Mouse (Mus musculus) right cerebral cortex, postnatal 4 days (tissue): ENCODE data around the gene Hoxc12.

Experiments
- DNase-seq: peaks from one replicate; pipeline ENCODE4 v3.0.0-alpha.2; 2022

Gene Hoxc12

DNA sequence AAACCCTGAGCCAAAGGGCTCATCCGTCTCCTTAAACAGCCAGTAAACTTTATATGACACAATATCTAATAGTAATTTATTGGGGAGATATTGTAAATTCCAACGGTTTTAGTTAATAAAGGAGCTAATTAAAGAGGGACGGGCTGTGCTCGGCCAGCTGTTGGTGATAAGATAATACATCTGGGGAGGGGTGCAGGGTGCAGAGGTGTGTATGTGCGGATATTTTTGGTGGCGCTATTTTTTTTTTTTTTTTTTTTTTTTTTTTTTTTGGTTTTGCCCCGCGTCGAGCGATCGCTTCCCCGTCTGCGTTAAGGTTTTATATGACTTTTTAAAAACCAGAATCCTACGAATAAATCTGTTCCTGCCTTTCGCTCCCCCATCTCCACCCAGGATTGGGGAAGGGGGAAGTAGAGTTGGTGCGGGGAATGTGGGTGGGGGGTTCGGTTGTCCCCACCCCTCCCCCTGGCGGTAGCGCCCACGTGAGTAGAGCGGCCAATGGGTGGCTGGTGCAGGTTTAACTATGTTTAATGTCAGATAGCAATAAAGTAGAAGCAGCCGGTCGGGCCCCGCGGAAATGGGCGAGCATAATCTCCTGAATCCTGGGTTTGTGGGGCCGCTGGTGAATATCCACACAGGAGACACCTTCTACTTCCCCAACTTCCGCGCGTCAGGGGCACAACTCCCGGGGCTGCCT is at the start of gene Hoxc12:
Gene Hoxc12, plus strand, starts transcription at position 479 of the 694 bp plus-strand sequence.
- no peak for DNase-seq

- no peak for DNase-seq
Measured at GRCm38 (mm10) chr15:102895115-102895514, 41.4 kb upstream of the Hoxc12 start.

- no peak for DNase-seq
Measured at GRCm38 (mm10) chr15:102904946-102905345, 31.6 kb upstream of the Hoxc12 start.

DNA sequence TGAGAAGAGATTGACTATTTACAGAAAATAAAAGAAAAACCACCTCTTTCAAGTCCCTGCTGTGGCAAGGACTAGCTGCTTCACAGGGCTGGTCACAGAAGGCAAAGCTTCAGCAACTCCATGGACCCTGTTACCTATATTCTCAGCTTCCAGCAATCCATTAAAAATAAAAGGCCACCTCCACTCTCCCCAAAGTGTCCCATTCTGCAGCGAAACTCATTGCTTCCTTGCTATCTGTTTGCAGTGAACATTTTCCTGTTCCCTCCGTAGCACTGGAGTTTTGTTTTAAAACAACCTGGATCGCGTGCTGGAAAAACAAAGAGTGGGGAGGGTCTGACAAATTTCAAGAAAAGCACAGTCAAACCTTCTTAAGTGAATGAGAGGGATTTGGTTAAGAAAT is 27.0 kb upstream of the Hoxc12 start:
- no peak for DNase-seq

- DNase-seq, result no peak
Measured at GRCm38 (mm10) chr15:102910038-102910437, 26.5 kb upstream of the Hoxc12 start.

DNA sequence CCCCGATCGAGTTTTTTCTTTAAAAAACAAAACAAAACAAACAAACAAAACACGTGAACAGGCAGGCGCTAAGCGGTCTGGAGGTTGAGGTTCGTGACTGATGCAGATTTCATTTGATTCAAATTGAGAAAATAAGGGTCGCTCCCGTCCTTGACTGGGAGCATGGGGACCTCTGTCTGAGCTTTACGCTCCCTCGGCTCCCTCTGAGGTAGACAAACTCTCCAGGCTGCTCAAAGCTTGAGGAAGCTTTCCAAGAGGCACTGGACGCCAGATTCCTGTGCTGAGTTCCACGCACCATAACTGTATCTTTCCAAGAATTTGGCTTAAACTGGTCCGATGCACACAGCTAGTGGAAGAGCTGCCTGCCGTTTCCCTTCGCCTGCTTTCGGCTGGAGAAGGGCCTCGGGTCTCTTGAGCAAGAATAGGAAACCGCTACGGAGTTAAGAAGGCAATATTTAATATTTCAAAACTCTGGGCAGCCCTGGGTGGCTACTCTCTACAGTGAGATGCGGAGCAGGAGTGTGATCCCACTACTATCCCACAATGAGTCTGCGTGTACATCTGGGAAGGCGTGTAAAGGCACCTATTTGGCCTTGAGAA is 26.0 kb upstream of the Hoxc12 start:
- DNase-seq, result no peak

GRCm38 (mm10) chr15:102913038-102913585 is 23.4 kb upstream of the Hoxc12 start:
- no peak for DNase-seq

DNA sequence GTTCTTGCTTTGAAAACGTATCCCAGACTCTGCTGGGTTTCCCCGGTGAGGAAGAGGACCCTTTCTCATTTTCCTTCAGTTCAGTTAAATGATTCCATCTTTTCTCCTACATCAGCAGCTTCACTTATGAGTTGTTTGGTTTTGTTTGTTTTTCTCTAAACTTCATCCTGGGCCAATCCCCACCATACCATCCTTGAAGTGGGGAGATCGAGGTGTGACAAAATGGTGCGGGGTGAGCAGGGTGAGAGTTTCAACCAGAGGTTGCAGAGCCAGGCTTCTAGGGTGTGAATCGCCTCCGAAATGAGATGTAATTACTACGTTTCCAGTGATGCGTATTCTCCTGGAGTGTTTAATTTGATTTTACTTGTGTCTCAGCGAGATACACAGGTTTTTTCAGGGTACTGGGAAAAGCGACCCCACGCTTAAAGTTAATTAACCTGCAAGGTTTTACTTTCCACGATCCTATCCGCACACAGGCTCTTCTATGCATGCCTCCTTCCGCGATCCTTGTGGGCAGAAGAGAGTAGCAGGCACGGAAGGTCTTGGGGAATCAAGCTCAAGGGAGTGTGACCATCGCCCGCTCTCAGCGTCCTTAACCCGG is 18.5 kb upstream of the Hoxc12 start:
- DNase-seq, result no peak

DNA sequence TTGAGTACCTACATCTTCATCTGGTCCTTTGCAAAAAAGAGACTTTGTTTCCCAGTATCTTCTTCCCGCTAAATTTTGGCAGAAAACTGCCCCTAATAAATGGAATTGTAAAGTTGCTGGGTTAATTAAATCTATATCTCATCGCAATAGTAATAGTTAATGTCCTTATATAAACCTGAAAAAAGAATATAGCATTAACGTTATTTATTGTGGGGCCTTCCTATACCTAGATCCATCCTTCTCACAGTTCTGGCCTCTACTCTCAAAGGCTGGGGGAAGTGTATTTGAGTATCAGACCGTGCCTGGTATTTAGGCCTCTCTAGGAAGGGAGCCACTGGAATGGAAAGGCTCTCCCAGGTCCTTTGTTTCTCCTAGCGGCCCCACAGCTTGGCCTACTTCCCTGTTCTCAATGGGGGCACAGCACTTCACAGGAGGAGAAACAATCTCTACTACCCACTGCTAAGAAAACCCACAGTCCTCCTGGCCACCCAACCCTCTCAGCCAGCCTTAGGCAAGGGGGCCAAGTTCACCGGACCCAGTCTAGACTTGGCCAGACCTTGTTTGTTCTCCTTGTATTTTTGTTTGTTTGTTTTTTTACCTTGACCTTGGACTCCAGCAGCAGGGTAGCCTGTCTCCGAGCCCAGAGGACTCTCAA is 17.8 kb upstream of the Hoxc12 start:
- no peak for DNase-seq

GRCm38 (mm10) chr15:102919336-102920180 is 17.0 kb upstream of the Hoxc12 start:
- no peak for DNase-seq

GRCm38 (mm10) chr15:102920619-102921018 is 15.9 kb upstream of the Hoxc12 start:
- DNase-seq, result no peak

- no peak for DNase-seq
Measured at GRCm38 (mm10) chr15:102921053-102922011, 15.2 kb upstream of the Hoxc12 start, which contains the start of gene Hoxc13. Hoxc13 (plus strand) TSS chr15:102921103.

DNA sequence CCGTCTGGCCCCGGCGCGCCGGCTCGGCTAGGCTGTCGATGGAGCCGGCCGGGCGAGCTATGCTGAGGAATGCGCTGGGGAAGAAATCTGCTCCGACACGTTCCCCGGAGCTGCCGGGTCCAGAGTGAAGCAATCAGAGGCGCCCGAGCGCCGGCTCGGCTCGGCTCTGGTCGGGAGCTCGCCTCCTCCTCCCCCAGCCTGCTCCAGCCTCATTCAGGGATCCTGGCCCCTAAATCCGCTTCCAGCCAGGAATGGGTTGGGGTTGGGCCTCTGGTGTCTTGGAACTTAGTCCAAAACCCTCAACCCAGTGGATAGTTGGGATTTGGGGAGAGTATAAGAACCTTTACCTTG is 14.6 kb upstream of the Hoxc12 start:
- DNase-seq, result no peak

DNA sequence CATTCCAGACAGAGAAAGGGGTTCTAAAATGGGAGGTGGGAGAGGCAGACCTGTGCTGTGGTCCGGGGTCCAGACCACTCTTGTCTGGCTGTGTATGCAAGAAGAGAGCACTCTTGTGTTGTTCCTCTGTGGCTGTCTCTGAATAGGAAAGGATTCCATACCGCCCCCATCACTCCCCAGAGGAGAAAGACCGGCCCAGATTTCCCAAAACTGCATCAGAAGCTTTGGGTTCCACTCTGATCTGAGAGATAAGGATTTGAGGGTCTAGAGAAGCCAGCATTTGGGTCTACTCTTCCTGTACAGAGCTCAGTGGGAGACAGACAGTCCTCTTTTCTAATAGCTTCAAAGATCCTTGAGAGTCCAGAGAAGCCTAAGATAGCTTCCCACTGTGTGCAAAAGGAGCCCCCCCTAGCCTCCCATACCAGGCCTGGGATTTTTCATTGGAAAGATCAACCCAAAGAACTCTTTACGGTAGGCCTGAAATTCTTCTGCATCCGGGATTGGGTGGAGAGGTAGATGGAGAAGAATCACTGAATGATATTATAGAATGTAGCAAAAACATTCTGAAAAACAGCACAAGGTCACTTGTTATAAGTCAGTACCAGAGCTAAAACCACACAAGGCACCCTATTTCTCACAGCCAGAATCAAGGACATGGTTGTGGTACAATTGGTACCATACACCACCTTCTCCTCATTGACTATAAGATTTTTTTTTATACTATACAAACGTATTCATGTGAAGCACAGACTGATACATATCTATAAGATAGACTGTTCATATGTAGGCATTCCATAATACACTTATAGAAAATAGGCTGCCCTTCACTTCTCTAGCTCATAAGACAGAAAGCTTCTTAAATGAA is 13.7 kb upstream of the Hoxc12 start:
- no peak for DNase-seq

DNA sequence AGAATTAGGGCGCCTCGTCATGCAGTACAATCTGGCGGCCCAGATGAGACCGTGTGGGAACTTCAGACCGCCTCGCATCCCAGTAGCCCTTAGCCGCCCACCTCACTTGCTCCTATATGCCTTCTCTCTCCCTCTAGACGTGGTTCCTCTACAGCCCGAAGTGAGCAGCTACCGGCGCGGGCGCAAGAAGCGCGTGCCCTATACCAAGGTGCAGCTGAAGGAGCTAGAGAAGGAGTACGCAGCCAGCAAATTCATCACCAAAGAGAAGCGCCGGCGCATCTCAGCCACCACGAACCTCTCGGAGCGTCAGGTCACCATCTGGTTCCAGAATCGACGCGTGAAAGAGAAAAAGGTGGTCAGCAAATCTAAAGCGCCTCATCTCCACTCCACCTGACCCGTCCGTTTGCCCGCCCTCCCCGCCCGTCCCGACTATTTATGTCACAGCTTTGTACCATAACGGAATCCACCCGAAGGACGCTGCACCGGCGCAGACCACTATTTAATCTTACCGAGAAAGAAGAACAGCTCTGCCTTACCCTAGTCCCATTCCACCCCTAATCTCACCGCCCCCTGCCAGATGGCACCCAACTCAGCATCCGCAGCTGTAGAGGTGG is 9.4 kb upstream of the Hoxc12 start:
- DNase-seq, result no peak

DNA sequence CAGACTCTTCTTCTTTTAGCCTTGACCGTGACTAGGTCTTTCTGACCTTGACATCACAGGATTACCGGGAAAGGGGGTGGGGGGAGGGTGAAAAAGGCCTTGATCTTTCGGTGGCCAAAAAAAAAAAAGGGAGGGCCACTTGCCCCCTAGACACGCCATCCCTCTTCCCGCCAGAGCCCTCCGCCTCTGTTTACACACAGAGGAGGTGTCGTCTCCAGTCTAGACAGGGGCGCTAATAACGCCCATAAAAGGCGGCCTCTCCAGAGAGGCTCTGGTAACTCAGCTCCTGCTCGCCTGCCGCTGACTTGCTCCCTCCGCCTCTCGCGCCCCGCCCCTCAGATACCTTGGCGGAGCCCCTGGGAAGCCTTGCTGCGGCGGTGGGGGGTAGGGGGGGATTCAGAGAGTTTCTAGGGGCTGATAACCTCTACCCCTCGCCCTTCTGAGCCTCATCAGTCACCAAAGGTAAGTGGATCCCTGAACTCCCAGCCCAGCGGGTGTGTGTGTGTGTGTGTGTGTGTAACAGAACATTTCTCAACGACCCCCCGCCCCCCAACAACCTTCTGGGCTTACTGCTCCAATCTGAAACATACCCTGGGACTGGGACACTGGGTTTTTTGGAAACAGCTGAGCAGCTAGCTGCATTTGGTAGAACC is 4.7 kb upstream of the Hoxc12 start:
- DNase-seq, result no peak

- no peak for DNase-seq
Measured at GRCm38 (mm10) chr15:102934438-102934837, 2.1 kb upstream of the Hoxc12 start.

GRCm38 (mm10) chr15:102934897-102935296 is 1.7 kb upstream of the Hoxc12 start:
- no peak for DNase-seq

DNA sequence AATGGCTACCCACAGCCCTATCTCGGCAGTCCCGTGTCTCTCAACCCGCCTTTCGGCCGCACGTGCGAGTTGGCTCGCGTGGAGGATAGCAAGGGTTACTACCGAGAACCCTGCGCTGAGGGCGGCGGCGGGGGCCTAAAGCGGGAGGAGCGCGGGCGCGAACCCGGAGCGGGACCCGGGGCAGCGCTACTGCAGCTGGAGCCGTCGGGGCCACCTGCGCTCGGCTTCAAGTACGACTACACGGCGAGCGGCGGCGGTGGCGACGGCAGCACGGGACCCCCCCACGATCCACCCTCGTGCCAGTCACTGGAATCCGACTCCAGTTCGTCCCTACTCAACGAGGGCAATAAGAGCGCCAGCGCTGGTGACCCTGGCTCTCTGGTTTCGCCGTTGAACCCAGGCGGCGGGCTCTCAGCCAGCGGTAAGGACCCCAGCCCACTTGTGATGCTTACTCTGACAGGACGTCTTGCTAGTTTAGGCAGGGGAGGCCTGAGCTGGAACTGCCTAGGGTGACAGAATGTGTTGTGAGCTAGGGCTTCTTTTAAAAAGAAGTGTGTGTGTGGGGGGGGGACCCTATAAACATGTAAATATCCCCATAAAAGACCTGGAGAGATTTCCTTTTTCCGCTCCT is 594 bp downstream of the Hoxc12 start:
- no peak for DNase-seq
